Mouse (Mus musculus): ENCODE measurements around the gene Gng2. TPM values are rescaled to one million over a fixed set of nuclear protein-coding genes. Genes with fewer than 3 reads are reported as not detected.

Gng2 gene
- polyA plus RNA-seq, 1 experiment from 2014 or later: 71.5 TPM

DNA sequence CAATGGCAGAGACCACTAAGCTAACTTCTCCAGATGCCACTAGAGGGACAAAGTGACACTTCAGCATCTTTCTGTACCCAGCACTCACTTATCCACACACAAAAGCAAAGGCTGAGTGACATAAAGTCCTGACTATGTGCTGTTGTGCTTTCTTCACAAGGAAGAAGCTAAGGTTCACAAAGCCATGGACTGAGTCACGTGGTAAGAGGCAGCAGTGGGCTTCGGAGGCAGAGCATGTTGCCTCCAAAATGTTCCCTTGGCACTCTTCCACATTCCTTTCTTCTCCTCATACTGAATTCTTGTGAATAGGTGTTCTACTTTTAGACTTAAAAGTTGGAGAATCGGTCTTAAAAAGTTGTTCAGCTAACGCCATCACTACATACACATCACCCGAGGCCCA, 3.0 kb downstream of the Gng2 start:
- 54% methylated on average over 5 of the region's 5 CpGs for WGBS
- no peak overlapping the region for H3K9ac ChIP-seq
- H3K4me2 ChIP-seq: peak overlapping the region; percentile 54
- ATAC-seq (ENCODE audit: borderline replicate concordance, extremely low read depth, low FRiP score, low TSS enrichment): no peak
- no peak overlapping the region for H3K27ac ChIP-seq
- H3K36me3 ChIP-seq: no peaks in the 10 kb centered on the region
- peaks cover 29% of the 10 kb centered on the region for H3K4me1 ChIP-seq
- H3K4me3 ChIP-seq: peak overlapping the region; percentile 36; the same call in 1 of the 2 replicates
- H3K9me3 ChIP-seq: no peaks in the 10 kb centered on the region
- no peaks in the 10 kb centered on the region for H3K27me3 ChIP-seq

DNA sequence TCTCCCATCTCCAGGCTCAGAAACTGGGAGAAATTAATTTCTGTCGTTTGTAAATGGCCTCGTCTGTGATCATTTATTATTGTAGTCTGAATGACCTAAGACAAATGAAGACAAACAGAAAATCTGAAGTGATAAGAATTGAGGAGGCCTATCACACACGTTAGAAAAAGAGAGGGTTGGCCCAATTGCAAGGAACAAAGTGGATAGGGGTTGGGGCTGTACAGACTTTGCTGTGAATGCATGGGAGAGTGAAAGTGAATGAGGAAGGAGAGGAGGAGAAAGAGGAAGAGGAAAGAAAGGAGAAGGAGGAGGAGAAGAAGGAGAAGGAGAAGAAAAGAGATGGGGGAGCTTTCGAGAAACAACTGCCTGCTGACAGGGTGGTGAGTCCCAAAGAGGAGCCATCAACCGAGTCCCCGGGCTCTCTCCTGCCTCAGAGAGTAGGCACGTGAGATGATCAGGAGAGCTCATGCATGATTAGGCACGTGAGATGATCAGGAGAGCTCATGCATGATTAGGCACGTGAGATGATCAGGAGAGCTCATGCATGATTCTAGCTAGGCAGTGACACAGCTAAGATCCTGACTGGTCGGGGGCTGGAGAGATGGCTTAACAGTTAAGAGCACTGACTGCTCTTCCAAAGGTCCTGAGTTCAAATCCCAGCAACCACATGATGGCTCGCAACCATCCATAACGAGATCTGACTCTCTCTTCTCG, 5.0 kb downstream of the Gng2 start:
- Histone ChIP-seq H3K36me3 (no peaks in the 10 kb centered on the region), H3K4me1 (peaks cover 26% of the 10 kb centered on the region), H3K9me3 (no peaks in the 10 kb centered on the region), H3K9ac (no peak overlapping the region), H3K27me3 (no peaks in the 10 kb centered on the region), H3K4me3 (no peak overlapping the region), H3K27ac (no peak overlapping the region), H3K4me2 (no peak overlapping the region)
- 76% methylated on average over 13 of the region's 13 CpGs for WGBS
- ATAC-seq (ENCODE audit: borderline replicate concordance, extremely low read depth, low FRiP score, low TSS enrichment): no peak

DNA sequence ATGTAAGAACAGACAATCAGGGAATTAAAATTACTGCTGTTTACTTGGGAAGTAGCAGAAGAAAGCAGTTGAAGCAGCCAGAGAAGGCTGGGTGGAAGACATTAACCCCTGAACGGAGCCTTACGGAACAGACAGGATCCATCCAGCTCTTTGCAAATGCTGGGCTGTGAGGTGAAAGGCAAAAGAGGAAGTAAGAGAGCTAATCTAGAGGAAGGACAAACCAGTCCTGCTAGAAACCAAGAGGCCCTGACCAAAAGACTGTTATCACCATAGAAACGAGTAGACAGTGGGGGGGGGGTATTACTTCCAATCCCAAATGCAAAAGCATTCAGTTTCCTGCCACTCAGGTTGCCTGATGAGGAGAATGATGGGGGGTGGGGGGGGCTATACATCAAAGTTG, 6.6 kb downstream of the Gng2 start:
- Histone ChIP-seq H3K4me1 (peaks cover 27% of the 10 kb centered on the region), H3K27ac (0 out of 2 replicates have a peak overlapping the region, but pooled peaks have one; percentile 5), H3K4me3 (no peak overlapping the region), H3K4me2 (no peak overlapping the region), H3K27me3 (no peaks in the 10 kb centered on the region), H3K9me3 (no peaks in the 10 kb centered on the region), H3K36me3 (no peaks in the 10 kb centered on the region), H3K9ac (no peak overlapping the region)
- ATAC-seq (ENCODE audit: borderline replicate concordance, extremely low read depth, low FRiP score, low TSS enrichment): no peak; the same call in 1 of the 2 replicates
- WGBS: 32% methylated on average over 3 of the region's 3 CpGs

DNA sequence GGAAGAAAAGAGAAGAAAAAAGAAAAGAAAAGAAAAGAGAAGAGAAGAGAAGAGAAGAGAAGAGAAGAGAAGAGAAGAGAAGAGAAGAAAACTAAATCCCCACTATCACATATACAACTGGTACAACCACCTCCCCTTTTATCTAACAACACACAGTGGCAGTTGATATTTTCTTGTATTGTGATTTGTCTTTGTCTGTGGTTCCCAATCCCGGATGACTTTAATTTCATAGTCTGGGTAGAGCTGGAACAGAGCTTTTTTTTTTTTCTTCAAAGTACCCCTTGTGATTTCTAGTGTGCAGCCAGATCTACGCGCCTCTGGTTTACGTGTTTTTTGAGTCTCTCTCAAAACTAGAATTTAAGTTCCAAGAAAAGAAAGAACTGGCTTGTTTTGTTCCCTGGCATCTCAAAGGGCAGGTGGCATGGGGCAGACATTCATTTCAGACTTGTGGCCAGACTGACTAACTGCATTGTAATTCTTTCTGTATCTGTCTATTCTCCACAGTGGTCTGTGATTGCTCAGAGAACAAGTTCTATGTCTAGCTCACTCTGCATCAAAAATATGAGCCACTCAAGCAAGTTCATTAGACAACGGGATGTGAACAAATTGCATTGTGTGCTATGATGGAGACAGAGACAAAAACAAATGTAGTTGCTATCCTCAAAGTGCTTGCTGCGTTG, 7.2 kb downstream of the Gng2 start:
- WGBS: 73% methylated on average over 6 of the region's 6 CpGs
- H3K27ac ChIP-seq: 0 out of 2 replicates have a peak overlapping the region, but pooled peaks have one; percentile 5
- ATAC-seq (ENCODE audit: borderline replicate concordance, extremely low read depth, low FRiP score, low TSS enrichment): no peak
- no peaks in the 10 kb centered on the region for H3K9me3 ChIP-seq
- H3K4me1 ChIP-seq: peaks cover 25% of the 10 kb centered on the region
- H3K4me2 ChIP-seq: no peak overlapping the region
- no peaks in the 10 kb centered on the region for H3K27me3 ChIP-seq
- H3K4me3 ChIP-seq: no peak overlapping the region
- no peaks in the 10 kb centered on the region for H3K36me3 ChIP-seq
- H3K9ac ChIP-seq: no peak overlapping the region

DNA sequence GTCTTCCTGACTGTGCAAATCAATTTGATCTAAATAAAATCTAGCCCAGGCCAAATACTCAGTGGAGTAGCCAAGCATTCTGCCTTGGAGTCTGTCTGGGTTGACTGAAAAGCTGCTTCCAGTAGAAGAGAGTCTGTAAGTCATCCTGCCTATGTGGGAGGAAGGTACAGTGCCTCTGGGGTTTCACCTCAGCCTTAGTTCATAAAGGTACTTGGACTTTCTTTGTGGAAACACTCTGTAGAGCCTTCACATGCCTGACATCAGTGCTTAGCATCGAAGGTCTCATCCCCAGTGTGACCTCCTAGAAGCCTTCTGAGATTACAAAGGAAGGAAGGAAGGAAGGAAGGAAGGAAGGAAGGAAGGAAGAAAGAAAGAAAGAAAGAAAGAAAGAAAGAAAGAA, 7.9 kb downstream of the Gng2 start:
- H3K9ac ChIP-seq: no peak overlapping the region
- H3K27me3 ChIP-seq: no peaks in the 10 kb centered on the region
- H3K9me3 ChIP-seq: no peaks in the 10 kb centered on the region
- no peak overlapping the region for H3K27ac ChIP-seq
- ATAC-seq (ENCODE audit: borderline replicate concordance, extremely low read depth, low FRiP score, low TSS enrichment): no peak
- WGBS: 81% methylated on average over 1 of the region's 1 CpGs
- H3K36me3 ChIP-seq: no peaks in the 10 kb centered on the region
- H3K4me1 ChIP-seq: peaks cover 18% of the 10 kb centered on the region
- H3K4me2 ChIP-seq: no peak overlapping the region
- H3K4me3 ChIP-seq: no peak overlapping the region

DNA sequence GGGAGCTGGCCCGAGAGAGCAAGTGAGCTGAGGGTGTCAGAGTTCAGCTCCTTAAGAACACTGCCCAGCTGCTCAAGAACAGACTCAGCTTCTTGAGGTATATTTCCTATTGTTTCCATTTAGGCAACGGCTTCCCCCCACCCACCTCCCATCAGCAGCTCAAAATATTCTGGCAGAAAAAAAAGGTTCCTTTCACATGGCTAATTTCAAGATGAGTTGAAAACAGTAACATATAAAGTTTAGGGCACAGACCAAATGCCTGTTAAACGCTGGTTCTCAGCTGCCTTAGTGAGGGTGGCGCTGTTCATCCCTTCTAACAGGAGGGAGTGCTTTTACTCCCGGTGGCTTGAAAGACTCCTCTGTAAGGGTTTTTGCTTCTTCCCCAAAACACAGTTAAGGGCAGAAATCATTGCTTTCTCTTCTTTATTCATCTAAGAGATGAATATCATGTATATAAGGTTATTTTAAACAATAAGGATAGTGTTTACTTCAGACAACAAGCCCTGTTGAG, 8.4 kb downstream of the Gng2 start:
- no peak for ATAC-seq (ENCODE audit: borderline replicate concordance, extremely low read depth, low FRiP score, low TSS enrichment)

DNA sequence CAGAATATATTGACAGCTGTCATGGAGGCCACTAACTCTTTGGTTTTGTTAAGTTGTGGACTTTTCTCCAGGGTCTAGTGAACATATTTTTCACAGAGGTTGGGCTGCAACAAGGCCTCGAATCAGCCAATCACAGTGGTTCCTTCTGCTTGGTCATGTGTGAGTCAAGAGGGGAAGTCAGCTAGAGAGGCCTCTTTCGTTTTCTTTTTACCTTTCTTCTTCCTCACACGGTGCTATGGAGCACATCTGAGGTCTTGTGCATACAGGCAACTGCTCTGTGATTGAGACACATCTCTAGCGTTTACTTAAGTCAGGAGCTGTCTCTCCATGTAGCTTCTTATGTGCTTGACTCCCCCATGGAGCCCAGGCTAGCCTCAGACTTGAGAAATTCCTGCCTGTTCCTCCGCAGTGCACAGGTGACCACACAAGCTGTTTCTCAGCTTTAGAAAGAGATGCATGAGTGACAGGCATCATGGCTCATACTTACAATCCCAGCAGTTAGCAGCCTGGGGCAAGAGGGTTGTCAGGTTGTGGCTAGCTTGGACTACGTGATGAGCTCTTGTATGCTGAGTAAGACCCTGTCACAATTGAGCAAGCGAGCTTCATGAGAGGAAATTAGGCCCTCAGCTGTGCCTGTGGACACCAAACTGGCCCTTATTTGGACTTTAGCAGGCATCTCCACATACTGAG, 9.0 kb downstream of the Gng2 start:
- H3K27ac ChIP-seq: no peak overlapping the region
- peaks cover 15% of the 10 kb centered on the region for H3K4me1 ChIP-seq
- no peaks in the 10 kb centered on the region for H3K27me3 ChIP-seq
- no peak for ATAC-seq (ENCODE audit: borderline replicate concordance, extremely low read depth, low FRiP score, low TSS enrichment)
- no peaks in the 10 kb centered on the region for H3K9me3 ChIP-seq
- H3K36me3 ChIP-seq: no peaks in the 10 kb centered on the region
- 70% methylated on average over 7 of the region's 7 CpGs for WGBS
- H3K4me3 ChIP-seq: no peak overlapping the region
- no peak overlapping the region for H3K4me2 ChIP-seq
- no peak overlapping the region for H3K9ac ChIP-seq

More for the DNA sequence above, 8.4 kb downstream of the Gng2 start:
- Histone ChIP-seq H3K4me3 (no peak overlapping the region), H3K36me3 (no peaks in the 10 kb centered on the region), H3K4me2 (no peak overlapping the region), H3K4me1 (peaks cover 15% of the 10 kb centered on the region), H3K27ac (no peak overlapping the region), H3K9ac (no peak overlapping the region), H3K27me3 (no peaks in the 10 kb centered on the region), H3K9me3 (no peaks in the 10 kb centered on the region)
- WGBS: 41% methylated on average over 5 of the region's 5 CpGs

DNA sequence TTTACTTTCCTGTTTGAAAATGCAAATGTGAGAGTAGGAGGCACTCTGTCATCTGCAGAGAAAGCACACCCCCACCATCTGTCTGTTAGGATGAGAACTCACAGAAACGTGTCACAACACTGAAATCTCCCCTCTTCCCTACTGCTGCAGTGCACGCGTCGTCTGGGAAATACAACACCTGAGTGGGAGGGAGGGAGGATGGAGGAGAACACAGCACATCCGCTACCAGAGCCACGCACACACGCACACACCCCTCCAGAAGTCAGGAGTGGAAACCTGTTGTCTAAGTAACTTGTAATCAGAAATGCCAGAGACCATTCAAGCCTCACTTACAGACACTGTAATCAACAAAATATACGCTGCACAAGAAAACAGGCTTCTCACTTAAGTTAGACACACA, 9.9 kb downstream of the Gng2 start:
- Histone ChIP-seq H3K9ac (no peak overlapping the region), H3K27ac (no peak overlapping the region), H3K4me3 (no peak overlapping the region), H3K4me1 (peaks cover 15% of the 10 kb centered on the region), H3K9me3 (no peaks in the 10 kb centered on the region), H3K27me3 (no peaks in the 10 kb centered on the region), H3K4me2 (no peak overlapping the region), H3K36me3 (no peaks in the 10 kb centered on the region)
- no peak for ATAC-seq (ENCODE audit: borderline replicate concordance, extremely low read depth, low FRiP score, low TSS enrichment)
- WGBS: 60% methylated on average over 8 of the region's 8 CpGs

DNA sequence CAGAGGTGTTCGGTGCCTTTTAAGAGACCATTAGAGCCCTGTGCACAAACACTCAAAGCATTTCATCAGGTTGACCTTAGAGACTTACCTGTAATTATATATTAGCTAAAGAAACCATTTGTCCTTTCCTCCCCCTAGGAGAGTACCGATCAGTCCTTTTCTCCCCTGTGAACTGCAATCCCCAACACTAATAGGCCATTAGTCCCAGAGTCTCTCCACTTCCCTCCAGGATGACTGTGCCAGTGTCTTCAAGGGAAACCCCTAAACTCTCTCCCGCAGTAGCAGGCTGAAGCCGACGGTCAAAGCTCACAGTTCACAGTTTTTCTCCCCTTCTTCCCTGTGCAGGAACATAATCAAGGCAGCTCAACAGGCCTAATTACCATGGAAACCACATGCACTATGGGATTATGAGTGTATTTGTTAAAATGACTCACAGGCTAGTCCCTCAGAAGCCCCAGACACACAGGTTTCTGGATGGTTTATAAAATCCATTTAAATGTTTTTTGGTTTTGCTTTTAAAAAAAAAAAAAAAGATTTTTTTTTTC, 13.4 kb downstream of the Gng2 start:
- Histone ChIP-seq H3K9ac (no peak overlapping the region), H3K4me1 (peaks cover 13% of the 10 kb centered on the region; the same call in 1 of the 2 replicates), H3K27me3 (no peaks in the 10 kb centered on the region), H3K9me3 (no peaks in the 10 kb centered on the region), H3K27ac (0 out of 2 replicates have a peak overlapping the region, but pooled peaks have one; percentile 9), H3K36me3 (no peaks in the 10 kb centered on the region), H3K4me2 (no peak overlapping the region), H3K4me3 (no peak overlapping the region)
- 45% methylated on average over 5 of the region's 5 CpGs for WGBS
- no peak for ATAC-seq (ENCODE audit: borderline replicate concordance, extremely low read depth, low FRiP score, low TSS enrichment)

DNA sequence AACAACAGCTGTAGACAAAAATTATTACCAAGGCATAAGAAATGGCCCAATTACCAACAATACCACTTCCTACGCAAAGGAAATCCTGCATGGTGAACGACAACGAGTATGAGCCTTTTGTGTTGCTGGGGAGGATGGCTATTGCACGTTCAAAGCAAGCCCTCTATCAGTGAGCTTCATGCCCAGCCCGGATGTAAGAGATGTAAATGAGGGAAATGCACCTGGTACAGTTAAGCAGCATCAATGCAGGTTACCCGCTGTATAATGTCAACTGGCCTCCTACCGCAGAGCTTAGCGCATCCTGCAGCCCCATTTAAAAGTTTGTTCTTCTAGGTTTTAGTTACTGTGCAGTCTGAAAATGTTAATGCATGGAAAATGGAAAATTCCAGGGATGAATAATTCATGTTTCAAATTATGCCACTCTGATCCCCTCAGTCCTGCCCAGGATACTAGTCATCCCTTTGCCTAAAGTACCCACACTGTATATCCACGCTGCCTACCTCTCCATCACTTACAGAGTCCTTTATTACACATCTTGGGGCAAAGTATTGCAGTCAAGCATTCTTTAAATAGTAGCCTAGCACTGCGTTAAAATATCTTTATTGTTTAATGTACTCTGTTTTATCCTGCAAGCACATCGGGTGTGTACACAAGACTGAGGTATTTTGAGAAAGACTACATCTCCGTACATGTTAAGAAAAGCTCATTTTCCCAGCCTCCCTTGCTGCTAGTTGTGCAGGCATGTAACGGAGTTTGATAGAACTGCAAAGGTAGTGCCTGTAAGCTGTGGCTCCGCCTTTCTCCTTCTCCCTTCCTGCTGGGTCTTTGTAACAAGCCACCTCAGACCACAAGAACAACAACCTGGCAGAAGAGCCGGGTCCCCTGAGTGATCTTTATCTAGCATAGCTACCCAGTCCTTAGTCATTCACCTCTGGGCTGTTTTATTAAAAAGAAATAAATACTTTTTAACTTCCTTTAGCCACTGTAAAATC, 15.2 kb downstream of the Gng2 start:
- H3K27ac ChIP-seq: no peak overlapping the region
- H3K36me3 ChIP-seq: no peaks in the 10 kb centered on the region
- H3K4me3 ChIP-seq: no peak overlapping the region
- H3K27me3 ChIP-seq: no peaks in the 10 kb centered on the region
- peaks cover 18% of the 10 kb centered on the region; the same call in 1 of the 2 replicates for H3K4me1 ChIP-seq
- ATAC-seq (ENCODE audit: borderline replicate concordance, extremely low read depth, low FRiP score, low TSS enrichment): no peak
- H3K9ac ChIP-seq: no peak overlapping the region
- H3K4me2 ChIP-seq: no peak overlapping the region
- H3K9me3 ChIP-seq: no peaks in the 10 kb centered on the region
- 62% methylated on average over 15 of the region's 15 CpGs for WGBS

DNA sequence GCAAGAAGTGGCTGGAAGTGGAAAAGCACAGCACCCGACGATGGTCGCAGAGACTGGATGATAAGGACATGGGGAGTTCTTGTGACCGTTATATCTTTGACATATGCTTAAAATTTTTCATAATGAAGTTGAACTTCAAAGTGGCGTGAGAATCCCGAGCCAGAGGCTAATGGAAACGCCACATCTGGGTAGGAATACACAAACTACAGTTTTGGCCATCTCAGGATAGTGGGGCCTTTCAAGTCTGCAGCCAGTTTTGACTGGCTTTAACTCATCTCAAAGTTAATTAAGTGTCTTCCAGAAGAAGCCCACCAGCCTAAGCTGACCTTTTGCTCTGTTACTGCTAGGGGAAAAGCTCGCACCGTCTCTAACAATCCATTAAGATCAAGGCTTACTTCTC, 17.6 kb downstream of the Gng2 start:
- peak; percentile 49; the same call in 1 of the 2 replicates for ATAC-seq (ENCODE audit: borderline replicate concordance, extremely low read depth, low FRiP score, low TSS enrichment)
- Histone ChIP-seq H3K36me3 (peaks cover 5% of the 10 kb centered on the region; the same call in 1 of the 2 replicates), H3K4me1 (peaks cover 13% of the 10 kb centered on the region; the same call in 1 of the 2 replicates), H3K27ac (no peak overlapping the region), H3K27me3 (no peaks in the 10 kb centered on the region), H3K9ac (no peak overlapping the region), H3K4me3 (no peak overlapping the region), H3K4me2 (no peak overlapping the region), H3K9me3 (no peaks in the 10 kb centered on the region)
- WGBS: 38% methylated on average over 9 of the region's 9 CpGs

Measured in lung, embryonic 15.5 days (tissue).